14 mouse cellular contexts compared by ENCODE assay signal in the genomic region with DNA sequence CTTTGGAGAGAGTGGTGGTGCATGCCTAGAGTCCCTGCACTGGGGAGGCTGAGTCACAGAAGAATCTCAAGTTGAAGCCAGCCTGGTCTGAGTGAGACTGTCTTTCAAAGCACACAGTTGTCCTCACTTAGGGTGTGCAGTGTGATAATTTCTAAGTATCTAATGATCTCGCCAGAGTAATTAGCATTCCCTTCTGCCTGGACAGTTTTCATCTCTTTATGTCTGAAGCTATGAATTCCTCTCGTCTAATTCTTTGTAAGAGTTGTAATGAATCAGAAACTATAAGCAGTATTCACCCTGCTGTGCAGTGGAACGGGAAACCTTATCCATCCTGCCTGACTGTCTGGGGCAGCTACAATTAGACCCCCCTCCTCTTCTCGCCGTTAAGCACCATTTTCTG.
"Had no signal": no experiment of that assay in that cellular context is flagged by ENCODE, and none has a peak within 500 bp of the region (broad histone marks: within the 10 kb centered on the region; RNA-seq: fewer than 3 reads in every experiment).

No protein-coding gene starts in this region.

- H3K27ac ChIP-seq: midbrain, embryonic 10.5 days; midbrain, embryonic 13.5 days; midbrain, embryonic 15.5 days; neural tube, embryonic 12.5 days; stomach, embryonic 15.5 days; stomach, postnatal 0 days had no signal

- H3K4me1 ChIP-seq: midbrain, embryonic 10.5 days; midbrain, embryonic 13.5 days; midbrain, embryonic 15.5 days; neural tube, embryonic 12.5 days; stomach, embryonic 15.5 days had no signal

- H3K9ac ChIP-seq: lung, embryonic 14.5 days; midbrain, embryonic 13.5 days; midbrain, embryonic 15.5 days; neural tube, embryonic 12.5 days; stomach, embryonic 15.5 days had no signal

- ATAC-seq: midbrain, embryonic 13.5 days; midbrain, embryonic 15.5 days had no signal

- H3K27me3 ChIP-seq: midbrain, embryonic 13.5 days; midbrain, embryonic 15.5 days; neural tube, embryonic 12.5 days; stomach, embryonic 15.5 days had no signal

- H3K4me2 ChIP-seq: lung, embryonic 14.5 days; midbrain, embryonic 13.5 days; midbrain, embryonic 15.5 days; neural tube, embryonic 12.5 days; stomach, embryonic 15.5 days had no signal

- DNase-seq: lung, adult 18-20 months; lung, embryonic 14.5 days; lung, postnatal 10 days; lung, postnatal 4 days; right cerebral cortex, postnatal 14 days; thymus, adult 2 months; thymus, postnatal 25 days; thymus, postnatal 4 days had no signal

- H3K36me3 ChIP-seq: midbrain, embryonic 15.5 days; neural tube, embryonic 12.5 days had no signal

- H3K9me3 ChIP-seq: midbrain, embryonic 10.5 days; midbrain, embryonic 13.5 days; midbrain, embryonic 15.5 days; neural tube, embryonic 12.5 days; stomach, embryonic 15.5 days had no signal

- H3K4me3 ChIP-seq: midbrain, embryonic 10.5 days; midbrain, embryonic 13.5 days; midbrain, embryonic 15.5 days; neural tube, embryonic 12.5 days; stomach, embryonic 15.5 days had no signal
